Comparison of ENCODE assay signal across 16 mouse cellular contexts in genomic region chr8:88991176-88991575, GRCm38 (mm10). TPM values are rescaled to one million over a fixed set of nuclear protein-coding genes. Genes with fewer than 3 reads are reported as not detected.
"Had no signal": no experiment of that assay in that cellular context is flagged by ENCODE, and none has a peak within 500 bp of the region (broad histone marks: within the 10 kb centered on the region; RNA-seq: fewer than 3 reads in every experiment).

No protein-coding gene starts in this region.

- H3K4me2 ChIP-seq: neural tube, embryonic 15.5 days had no signal

- ATAC-seq: intestine, postnatal 0 days; lung, postnatal 0 days had no signal

- DNase-seq: lung, adult 2 months; lung, postnatal 4 days; midbrain, embryonic 14.5 days; right cerebral cortex, adult 18-20 months; right cerebral cortex, postnatal 25 days; thymus, postnatal 14 days had no signal

- H3K27ac ChIP-seq: left cerebral cortex, adult 2 months; limb, embryonic 10.5 days; liver, embryonic 14.5 days; midbrain, embryonic 10.5 days; neural tube, embryonic 15.5 days; stomach, postnatal 0 days had no signal

- H3K4me1 ChIP-seq: neural tube, embryonic 15.5 days had no signal

- H3K9me3 ChIP-seq: limb, embryonic 10.5 days; midbrain, embryonic 10.5 days; neural tube, embryonic 15.5 days had no signal

- H3K36me3 ChIP-seq: limb, embryonic 10.5 days; midbrain, embryonic 10.5 days; neural tube, embryonic 15.5 days had no signal

- H3K4me3 ChIP-seq: left cerebral cortex, adult 2 months; limb, embryonic 10.5 days; midbrain, embryonic 10.5 days; myocyte; neural tube, embryonic 15.5 days had no signal

- H3K27me3 ChIP-seq: neural tube, embryonic 15.5 days had no signal

- H3K9ac ChIP-seq: liver, embryonic 14.5 days; neural tube, embryonic 15.5 days had no signal

RNA-seq across cellular contexts. Expression of gene Sall1, which starts 52.8 kb away (rescaled TPM):
- total RNA-seq: megakaryocyte, adult 5-6 weeks had no signal
- polyA plus RNA-seq: myocyte had no signal
